Mouse (Mus musculus): ENCODE measurements around the gene Naaa.

DNA sequence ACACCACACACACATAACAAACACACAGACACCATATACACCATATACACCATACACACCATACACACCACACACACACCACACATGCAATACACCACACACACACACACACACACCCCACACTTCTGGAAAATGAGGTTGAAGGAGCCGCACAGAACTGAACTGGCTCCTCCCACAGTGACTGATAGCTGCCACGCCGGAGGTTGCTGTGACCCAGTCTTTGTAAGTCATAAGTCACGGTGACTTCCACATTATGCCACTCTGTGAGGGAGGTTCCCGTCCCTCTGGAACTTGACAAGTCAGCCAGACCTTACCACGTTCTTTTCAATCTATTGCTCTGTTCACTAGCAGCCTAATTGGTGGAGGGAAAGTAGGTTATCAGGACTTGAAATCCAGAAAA is 23.5 kb downstream of the Naaa start:
- TF ChIP-seq CTCF (conservative IDR thresholded peaks at IDR 0.05; ENCODE audit: low read length) (no peak), POU5F1 (IDR thresholded peaks at IDR 0.05; ENCODE audit: borderline replicate concordance, low read length) (no peak)

Measured in E14TG2a.4 (cell line).